Mouse (Mus musculus): ENCODE measurements around the gene 9130409I23Rik.

GRCm38 (mm10) chr1:181073075-181073474 lies 22.0 kb downstream of the 9130409I23Rik start:
- TF ChIP-seq POLR2A (IDR thresholded peaks at IDR 0.05; ENCODE audit: low read depth, low read length), result no peak
- 0 out of 2 replicates have a peak, but pooled peaks have one; percentile 29 for TF ChIP-seq CTCF (IDR thresholded peaks at IDR 0.05; ENCODE audit: borderline replicate concordance, insufficient read depth, low read length)
